Mouse (Mus musculus): Measurements from ENCODE around the gene Csdc2.

Gene Csdc2

GRCm38 (mm10) chr15:81993992-81994391, 57.4 kb downstream of the Csdc2 start:
- no peak for DNase-seq (ENCODE audit: low spot score)
